Mouse (Mus musculus) hindbrain, embryonic 10.5 days (tissue): ENCODE data around the gene Srrm4. TPM values are rescaled to one million over a fixed set of nuclear protein-coding genes. Genes with fewer than 3 reads are reported as not detected.
A peak's percentile ranks its signal among the peaks of the same experiment; 100 is the strongest.

Experiments used
- DNase-seq: peaks from one replicate; pipeline ENCODE4 v3.0.0-alpha.2; 2017; ENCODE audit warnings: low spot score
- H3K27ac ChIP-seq: fragments of 300-500 bp; sonication (generic); 2 replicates; pipeline ENCODE4 v1.5.1; 2016; ENCODE audit warnings: mild to moderate bottlenecking, moderate library complexity
- H3K27me3 ChIP-seq: fragments of 300-500 bp; sonication (generic); 2 replicates; pipeline ENCODE4 v1.6.1; 2016; ENCODE audit warnings: mild to moderate bottlenecking; ENCODE audit not compliant: poor library complexity, insufficient read depth, severe bottlenecking
- H3K36me3 ChIP-seq: fragments of 300-500 bp; sonication (generic); 2 replicates; pipeline ENCODE4 v1.6.1; 2016; ENCODE audit warnings: mild to moderate bottlenecking, moderate library complexity
- H3K4me1 ChIP-seq: fragments of 300-500 bp; sonication (generic); replicated peaks from 2 replicates; pipeline ENCODE4 v1.6.1; 2016; ENCODE audit warnings: mild to moderate bottlenecking
- H3K4me3 ChIP-seq: fragments of 300-500 bp; sonication (generic); 2 replicates; pipeline ENCODE4 v1.5.1; 2016; ENCODE audit warnings: mild to moderate bottlenecking, moderate library complexity
- H3K9me3 ChIP-seq: fragments of 300-500 bp; sonication (generic); 2 replicates; pipeline ENCODE4 v1.6.1; 2016; ENCODE audit warnings: mild to moderate bottlenecking, moderate library complexity
- WGBS: fragments of 180-500 bp; shearing (Covaris S2); methylation state at CpG from one replicate; pipeline ENCODE4 v1.1.7; 2016; 5-methylcytosine and 5-hydroxymethylcytosine counted together
- polyA plus RNA-seq: library from polyadenylated mRNA; unstranded; fragments of >200 nt; fragmentation: Nextera tagmentation; extraction: Ambion mirVana; gene quantifications from 2 replicates; pipeline ENCODE4 v1.2.1, GENCODE M21; 2016

Srrm4 gene
- polyA plus RNA-seq, result 15.2 and 20.3 TPM in 2 replicates

GRCm38 (mm10) chr5:116591346-116592048 lies at the start of gene Srrm4:
Srrm4 (minus strand) TSS chr5:116591817.
- peaks cover 64% of the 10 kb centered on the region for H3K4me1 ChIP-seq
- 0 out of 2 replicates have a peak, but pooled peaks cover under 1% of the 10 kb centered on the region for H3K9me3 ChIP-seq
- H3K27me3 ChIP-seq, result peaks cover 34% of the 10 kb centered on the region
- peak within 1 kb of the TSS; percentile 94 for H3K27ac ChIP-seq
- 0 out of 2 replicates have a peak, but pooled peaks cover 5% of the 10 kb centered on the region for H3K36me3 ChIP-seq
- H3K4me3 ChIP-seq, result peak within 1 kb of the TSS; percentile 65
- peak; percentile 89 for DNase-seq
- WGBS, result under 1% methylated on average over 51 of the region's 53 CpGs

GRCm38 (mm10) chr5:116592801-116593430 lies 1.3 kb upstream of the Srrm4 start:
- peak overlapping the region; percentile 65 for H3K4me3 ChIP-seq
- WGBS, result 1% methylated on average over 12 of the region's 12 CpGs
- peak overlapping the region; percentile 94 for H3K27ac ChIP-seq
- H3K4me1 ChIP-seq, result peaks cover 50% of the 10 kb centered on the region
- peak; percentile 72 for DNase-seq
- 0 out of 2 replicates have a peak, but pooled peaks cover 3% of the 10 kb centered on the region for H3K36me3 ChIP-seq
- H3K9me3 ChIP-seq, result 0 out of 2 replicates have a peak, but pooled peaks cover 4% of the 10 kb centered on the region
- peaks cover 34% of the 10 kb centered on the region for H3K27me3 ChIP-seq

GRCm38 (mm10) chr5:116592049-116592800 lies 608 bp upstream of the Srrm4 start:
- H3K9me3 ChIP-seq, result 0 out of 2 replicates have a peak, but pooled peaks cover 4% of the 10 kb centered on the region
- H3K4me3 ChIP-seq, result peak overlapping the region; percentile 65
- H3K4me1 ChIP-seq, result peaks cover 57% of the 10 kb centered on the region
- H3K27ac ChIP-seq, result peak overlapping the region; percentile 94
- peaks cover 34% of the 10 kb centered on the region for H3K27me3 ChIP-seq
- H3K36me3 ChIP-seq, result 0 out of 2 replicates have a peak, but pooled peaks cover 5% of the 10 kb centered on the region
- peak; percentile 85 for DNase-seq
- under 1% methylated on average over 32 of the region's 32 CpGs for WGBS

GRCm38 (mm10) chr5:116590698-116591097 lies 919 bp downstream of the Srrm4 start:
- H3K4me1 ChIP-seq, result peaks cover 72% of the 10 kb centered on the region
- peak overlapping the region; percentile 94 for H3K27ac ChIP-seq
- no peaks in the 10 kb centered on the region for H3K9me3 ChIP-seq
- peak overlapping the region; percentile 65 for H3K4me3 ChIP-seq
- no peak for DNase-seq
- H3K27me3 ChIP-seq, result peaks cover 34% of the 10 kb centered on the region
- 0 out of 2 replicates have a peak, but pooled peaks cover 5% of the 10 kb centered on the region for H3K36me3 ChIP-seq
- 2% methylated on average over 10 of the region's 10 CpGs for WGBS

- H3K4me1 ChIP-seq, result peaks cover 80% of the 10 kb centered on the region
- peaks cover 34% of the 10 kb centered on the region for H3K27me3 ChIP-seq
- 61% methylated on average over 8 of the region's 8 CpGs for WGBS
- DNase-seq, result no peak
- peak overlapping the region; percentile 94 for H3K27ac ChIP-seq
- no peaks in the 10 kb centered on the region for H3K9me3 ChIP-seq
- H3K4me3 ChIP-seq, result peak overlapping the region; percentile 65
- 0 out of 2 replicates have a peak, but pooled peaks cover 5% of the 10 kb centered on the region for H3K36me3 ChIP-seq
These were observed 2.0 kb downstream of the Srrm4 start for GRCm38 (mm10) chr5:116589631-116590030.

GRCm38 (mm10) chr5:116588836-116589235 lies 2.8 kb downstream of the Srrm4 start:
- 0 out of 2 replicates have a peak, but pooled peaks cover 5% of the 10 kb centered on the region for H3K36me3 ChIP-seq
- H3K4me1 ChIP-seq, result peaks cover 85% of the 10 kb centered on the region
- H3K27me3 ChIP-seq, result peaks cover 34% of the 10 kb centered on the region
- 46% methylated on average over 10 of the region's 10 CpGs for WGBS
- H3K9me3 ChIP-seq, result no peaks in the 10 kb centered on the region
- peak overlapping the region; percentile 65 for H3K4me3 ChIP-seq
- peak; percentile 17 for DNase-seq
- peak overlapping the region; percentile 45; the same call in 1 of the 2 replicates for H3K27ac ChIP-seq

GRCm38 (mm10) chr5:116579533-116579932 lies 12.1 kb downstream of the Srrm4 start:
- 88% methylated on average over 8 of the region's 8 CpGs for WGBS
- Histone ChIP-seq H3K4me3 (no peak overlapping the region), H3K9me3 (peaks cover 10% of the 10 kb centered on the region; the same call in 1 of the 2 replicates), H3K27ac (no peak overlapping the region), H3K4me1 (peaks cover 45% of the 10 kb centered on the region), H3K36me3 (peaks cover 67% of the 10 kb centered on the region), H3K27me3 (no peaks in the 10 kb centered on the region)
- DNase-seq, result no peak

- Histone ChIP-seq H3K27ac (no peak overlapping the region), H3K9me3 (peaks cover 10% of the 10 kb centered on the region; the same call in 1 of the 2 replicates), H3K36me3 (peaks cover 59% of the 10 kb centered on the region), H3K27me3 (no peaks in the 10 kb centered on the region), H3K4me1 (peaks cover 52% of the 10 kb centered on the region), H3K4me3 (no peak overlapping the region)
- no peak for DNase-seq
- 94% methylated on average over 5 of the region's 5 CpGs for WGBS
These were observed 14.5 kb downstream of the Srrm4 start for GRCm38 (mm10) chr5:116577082-116577481.

- Histone ChIP-seq H3K27ac (peak overlapping the region; percentile 84), H3K4me3 (peak overlapping the region; percentile 25), H3K9me3 (peaks cover 6% of the 10 kb centered on the region; the same call in 1 of the 2 replicates), H3K36me3 (peaks cover 26% of the 10 kb centered on the region), H3K27me3 (no peaks in the 10 kb centered on the region), H3K4me1 (peaks cover 73% of the 10 kb centered on the region)
- WGBS, result 13% methylated on average over 9 of the region's 9 CpGs
- peak; percentile 62 for DNase-seq
These were observed 18.3 kb downstream of the Srrm4 start for GRCm38 (mm10) chr5:116573307-116573706.

GRCm38 (mm10) chr5:116571936-116572335 lies 19.7 kb downstream of the Srrm4 start:
- Histone ChIP-seq H3K4me1 (peaks cover 73% of the 10 kb centered on the region), H3K9me3 (no peaks in the 10 kb centered on the region), H3K4me3 (peak overlapping the region; percentile 32), H3K27ac (peak overlapping the region; percentile 88), H3K27me3 (no peaks in the 10 kb centered on the region), H3K36me3 (peaks cover 22% of the 10 kb centered on the region)
- 27% methylated on average over 5 of the region's 5 CpGs for WGBS
- peak; percentile 13 for DNase-seq

- peak overlapping the region; percentile 88 for H3K27ac ChIP-seq
- peaks cover 75% of the 10 kb centered on the region for H3K4me1 ChIP-seq
- peak; percentile 82 for DNase-seq
- peaks cover 22% of the 10 kb centered on the region for H3K36me3 ChIP-seq
- WGBS, result 19% methylated on average over 22 of the region's 22 CpGs
- H3K4me3 ChIP-seq, result peak overlapping the region; percentile 32
- no peaks in the 10 kb centered on the region for H3K9me3 ChIP-seq
- no peaks in the 10 kb centered on the region for H3K27me3 ChIP-seq
These were observed 20.3 kb downstream of the Srrm4 start for GRCm38 (mm10) chr5:116571232-116571861.

- no peaks in the 10 kb centered on the region for H3K27me3 ChIP-seq
- 63% methylated on average over 7 of the region's 7 CpGs for WGBS
- no peaks in the 10 kb centered on the region for H3K9me3 ChIP-seq
- DNase-seq, result no peak
- peaks cover 23% of the 10 kb centered on the region for H3K36me3 ChIP-seq
- peak overlapping the region; percentile 32; the same call in 1 of the 2 replicates for H3K4me3 ChIP-seq
- H3K4me1 ChIP-seq, result peaks cover 79% of the 10 kb centered on the region
- peak overlapping the region; percentile 88 for H3K27ac ChIP-seq
These were observed 21.1 kb downstream of the Srrm4 start for GRCm38 (mm10) chr5:116570566-116570965.
